Mouse (Mus musculus) kidney, adult 18-20 months (tissue): ENCODE results near the gene Tmem88b.
"Not testable (repeated sequence)": the region's sequence is repeated elsewhere in the genome, so short reads cannot be mapped to it uniquely, and the experiment has no call there.

Experiments used
- DNase-seq: peaks from one replicate; pipeline ENCODE4 v3.0.0; 2021

The Tmem88b gene

GRCm38 (mm10) chr4:155785819-155786218 is at the start of gene Tmem88b:
TSS of gene Tmem88b (minus strand) at chr4:155785874.
- no peak for DNase-seq

DNA sequence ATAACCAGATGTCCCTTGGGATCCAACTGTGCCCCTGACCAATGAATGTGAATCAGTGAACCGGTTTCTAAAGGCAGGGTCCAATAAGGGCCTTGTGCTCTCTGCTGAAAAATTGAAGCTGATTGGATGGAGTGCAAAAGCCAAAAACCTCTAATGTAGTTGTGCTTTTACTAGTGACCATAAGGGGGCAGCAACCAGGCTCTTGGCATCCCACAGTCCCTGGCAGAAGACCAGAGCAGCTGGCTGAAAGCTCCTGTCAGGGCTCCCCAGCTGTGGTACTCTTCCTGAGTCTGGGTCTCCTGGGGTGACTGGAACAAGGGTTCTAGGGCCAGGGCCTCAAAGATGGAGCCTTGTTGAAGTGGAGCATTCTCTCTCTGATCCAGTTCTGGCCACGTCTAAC is 48.2 kb upstream of the Tmem88b start:
- DNase-seq = peak; percentile 84

DNA sequence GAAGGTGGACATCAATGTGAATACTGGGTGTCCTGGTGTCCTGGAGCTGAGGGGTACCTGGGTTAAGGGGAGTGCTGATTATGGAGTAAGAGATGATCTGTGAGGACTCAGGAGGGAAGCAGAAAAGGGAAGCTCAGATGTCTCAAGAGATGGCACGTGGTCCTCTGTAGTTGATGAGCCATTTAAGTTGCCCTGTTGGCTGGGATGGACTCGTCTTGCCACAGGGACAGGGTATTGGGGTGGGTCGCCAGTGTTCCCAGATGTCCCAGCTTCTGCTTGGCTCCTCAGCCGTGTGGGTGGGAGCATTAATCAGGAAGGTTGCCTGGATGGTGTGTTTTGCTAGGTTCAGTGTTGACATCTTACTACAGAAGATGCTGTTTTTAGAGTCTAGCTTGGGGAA is 47.6 kb upstream of the Tmem88b start:
- no peak for DNase-seq

- no peak for DNase-seq
Observed at GRCm38 (mm10) chr4:155832321-155832720, 46.6 kb upstream of the Tmem88b start.

DNA sequence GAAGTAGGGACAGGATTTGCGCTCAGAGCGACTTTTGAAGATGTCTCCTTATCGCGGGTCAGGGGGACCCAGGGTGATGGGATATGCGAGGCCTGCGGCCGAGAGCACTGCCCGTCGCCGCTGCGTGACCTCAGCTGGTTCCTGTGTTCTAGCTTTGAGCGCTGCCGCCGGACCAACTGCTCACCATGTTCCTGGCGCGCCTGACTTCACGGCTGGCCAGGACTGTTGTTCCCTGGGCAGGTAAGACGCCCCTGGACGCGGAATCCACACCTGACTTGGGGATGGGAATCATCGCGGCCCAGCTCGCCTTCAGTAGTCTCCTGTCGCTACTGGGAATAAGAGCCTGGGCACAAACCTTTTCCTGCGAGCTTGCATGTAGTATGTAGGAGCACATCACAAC is 46.2 kb upstream of the Tmem88b start:
- no peak for DNase-seq

- peak; percentile 96 for DNase-seq
Observed at GRCm38 (mm10) chr4:155831205-155831766, 45.6 kb upstream of the Tmem88b start, which contains the start of gene Aurkaip1. TSS of gene Aurkaip1 (plus strand) at chr4:155831272.

GRCm38 (mm10) chr4:155830596-155830995 is 44.9 kb upstream of the Tmem88b start:
- no peak for DNase-seq

DNA sequence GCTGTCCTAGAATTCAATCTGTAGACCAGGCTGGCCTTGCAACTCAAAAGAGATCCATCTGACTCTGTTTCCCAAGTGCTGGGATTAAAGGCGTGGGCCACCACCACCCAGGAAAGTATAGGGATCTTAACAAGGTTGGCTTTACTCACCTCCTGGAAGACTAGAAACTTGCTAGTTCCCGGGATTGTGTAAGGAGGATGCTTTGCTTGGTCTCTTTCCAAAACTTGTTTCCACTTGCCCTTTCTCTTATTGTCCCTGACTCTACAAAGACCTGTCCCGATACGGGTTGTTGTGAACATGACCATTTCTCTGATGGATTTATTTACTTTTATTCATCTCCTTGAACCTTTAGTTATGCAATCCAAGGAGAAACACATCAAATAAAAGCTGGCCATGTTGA is 44.2 kb upstream of the Tmem88b start:
- no peak for DNase-seq

DNA sequence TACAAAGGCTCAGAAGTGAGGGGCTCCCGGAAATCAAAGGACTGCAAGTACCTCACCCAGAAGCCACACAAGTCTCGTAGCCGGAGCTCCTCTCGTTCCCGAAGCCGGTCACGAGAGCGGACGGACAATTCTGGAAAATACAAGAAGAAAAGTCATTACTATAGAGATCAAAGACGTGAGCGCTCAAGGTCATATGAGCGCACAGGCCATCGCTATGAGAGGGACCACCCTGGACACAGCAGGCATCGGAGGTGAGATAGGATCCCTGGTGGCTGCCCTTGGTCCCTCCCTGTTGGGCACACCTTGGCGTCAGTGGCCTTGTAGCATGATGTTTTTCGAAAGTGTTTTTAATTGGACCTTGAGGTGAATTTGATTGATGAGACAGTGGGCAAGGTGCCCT is 37.8 kb upstream of the Tmem88b start:
- DNase-seq = no peak

- DNase-seq = no peak
Observed at GRCm38 (mm10) chr4:155821025-155821424, 35.4 kb upstream of the Tmem88b start.

GRCm38 (mm10) chr4:155817533-155817932 is 31.9 kb upstream of the Tmem88b start:
- DNase-seq = no peak

- DNase-seq = peak; percentile 28
Observed at GRCm38 (mm10) chr4:155812665-155813181, 27.0 kb upstream of the Tmem88b start.

- peak; percentile 93 for DNase-seq
Observed at GRCm38 (mm10) chr4:155811929-155812664, 26.4 kb upstream of the Tmem88b start, which contains the start of gene Ccnl2. TSS of gene Ccnl2 (plus strand) at chr4:155812489.

DNA sequence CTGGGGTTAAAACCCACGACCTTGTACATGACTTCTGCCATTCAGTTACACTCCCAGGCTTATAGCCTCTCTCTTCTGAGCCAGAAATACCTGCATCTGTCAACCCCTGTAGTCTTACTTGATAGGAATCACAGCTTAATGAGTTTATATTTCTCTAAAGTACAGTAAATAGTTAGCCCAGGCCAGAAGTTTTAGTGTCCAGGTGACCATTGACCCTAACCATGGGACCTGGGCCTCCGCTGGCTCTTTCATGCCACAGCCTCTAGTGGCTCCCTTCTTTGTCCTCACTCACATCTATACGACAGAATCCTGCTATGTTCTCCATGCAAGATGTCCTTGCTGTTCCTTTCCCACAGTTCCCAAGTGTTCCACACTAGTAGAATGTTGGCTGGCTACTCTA is 22.2 kb upstream of the Tmem88b start:
- DNase-seq = no peak

- peak; percentile 96 for DNase-seq
Observed at GRCm38 (mm10) chr4:155803340-155804041, 17.8 kb upstream of the Tmem88b start.

DNA sequence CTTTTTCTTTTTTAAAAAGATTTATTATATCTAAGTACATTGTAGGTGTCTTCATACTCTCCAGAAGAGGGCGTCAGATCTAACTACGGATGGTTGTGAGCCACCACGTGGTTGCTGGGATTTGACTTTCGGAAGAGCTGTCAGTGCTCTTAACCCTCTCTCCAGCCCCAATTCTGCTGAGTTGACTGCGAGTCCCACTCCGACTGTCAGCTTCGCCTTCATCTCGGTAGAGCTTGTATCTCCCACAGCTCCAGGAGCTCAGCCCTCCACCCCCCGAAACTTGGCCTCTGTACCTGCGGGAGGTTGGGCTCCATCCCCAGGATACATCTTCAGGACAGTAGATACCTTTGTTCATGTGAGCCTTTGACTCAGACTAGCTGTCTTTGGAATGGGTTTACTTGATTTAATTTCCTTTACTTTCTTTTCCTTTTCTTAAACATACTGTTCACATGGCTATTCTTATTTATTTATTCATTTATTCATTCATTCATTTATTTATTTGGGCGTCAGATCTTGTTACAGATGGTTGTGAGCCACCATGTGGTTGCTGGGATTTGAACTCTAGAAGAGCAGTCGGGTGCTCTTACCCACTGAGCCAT is 17.2 kb upstream of the Tmem88b start, which contains the start of gene Mrpl20:
Mrpl20 (plus strand) TSS at position 138 of the 599 bp plus-strand sequence.
- DNase-seq = no peak

GRCm38 (mm10) chr4:155802075-155802474 is 16.4 kb upstream of the Tmem88b start:
- no peak for DNase-seq

- no peak for DNase-seq
Observed at GRCm38 (mm10) chr4:155793730-155794129, 8.1 kb upstream of the Tmem88b start.

GRCm38 (mm10) chr4:155791240-155791933 is 5.7 kb upstream of the Tmem88b start:
- DNase-seq = peak; percentile 44

DNA sequence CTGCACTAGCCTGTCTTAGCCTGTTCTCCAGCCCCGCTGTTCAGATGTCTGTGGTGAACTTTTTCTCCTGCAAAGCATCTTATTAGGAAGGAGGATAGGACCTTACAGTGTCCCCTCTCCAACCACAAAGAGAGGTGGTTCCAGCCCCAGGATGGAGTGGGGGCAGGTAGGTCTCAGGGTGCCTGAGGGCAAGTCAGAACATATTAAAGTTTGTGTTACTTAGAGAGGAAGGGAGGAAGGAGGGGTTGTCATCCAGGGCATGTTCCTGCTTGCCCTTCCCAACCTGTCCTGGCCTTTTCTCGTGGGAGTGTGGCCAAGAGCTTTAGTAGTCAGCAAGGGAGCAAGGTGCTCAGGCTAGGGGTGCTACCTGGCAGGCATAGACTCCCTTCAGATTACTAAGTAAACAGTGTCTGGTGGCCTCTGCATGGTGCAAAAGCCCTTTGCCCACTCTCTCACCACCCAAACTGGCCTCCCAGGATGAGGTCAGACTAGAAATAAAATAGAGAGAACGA is 5.0 kb upstream of the Tmem88b start:
- peak; percentile 38 for DNase-seq

DNA sequence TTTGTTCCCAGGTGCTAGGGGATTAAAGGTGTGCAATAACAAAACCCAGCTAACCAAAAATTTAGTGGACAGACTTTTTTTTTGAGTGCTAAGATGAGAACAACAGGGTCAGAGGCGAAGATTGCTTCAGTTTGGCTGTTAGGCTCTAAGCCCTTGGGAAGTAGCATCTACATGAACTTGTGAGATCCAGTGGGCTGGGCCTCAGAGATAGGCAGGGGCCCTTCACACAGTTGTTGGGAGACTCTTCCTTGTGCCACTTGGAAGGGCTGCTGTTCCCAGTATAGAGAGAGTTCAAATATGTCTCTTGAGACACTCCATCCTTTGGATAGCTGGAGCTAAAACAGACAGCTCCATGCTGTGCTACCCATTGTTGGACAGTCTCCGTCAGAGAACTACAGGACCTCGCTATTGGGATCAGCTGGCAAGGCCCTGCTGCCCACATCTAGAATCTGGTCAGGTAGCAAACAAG is 4.4 kb upstream of the Tmem88b start, which contains the start of gene Ankrd65:
Ankrd65 (plus strand) TSS at position 419 of the 469 bp plus-strand sequence.
- DNase-seq = no peak

DNA sequence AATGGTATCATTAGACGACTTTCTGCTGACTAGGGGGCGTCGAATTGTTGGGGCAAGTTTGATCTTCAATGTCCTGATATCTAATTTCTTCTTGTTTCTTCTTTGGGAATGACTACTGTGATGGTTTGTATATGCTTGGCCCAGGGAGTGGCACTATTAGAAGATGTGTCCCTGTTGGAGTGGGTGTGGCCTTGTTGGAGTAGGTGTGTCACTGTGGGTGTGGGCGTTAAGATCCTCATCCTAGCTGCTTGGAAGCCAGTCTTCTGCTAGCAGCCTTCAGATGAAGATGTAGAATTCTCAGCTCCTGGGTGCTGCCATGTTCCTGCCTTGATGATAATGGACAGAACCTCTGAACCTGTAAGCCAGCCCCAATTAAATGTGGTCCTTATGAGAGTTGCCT is 3.2 kb upstream of the Tmem88b start:
- not testable (repeated sequence) for DNase-seq
